Mouse (Mus musculus) spleen, adult 2 months (tissue): ENCODE measurements around the gene Dph1.

Source experiments
- CTCF ChIP-seq: fragments of 200-500 bp; IDR thresholded peaks from 2 replicates; pipeline ENCODE4 v1.5.1; 2011; ENCODE audit warnings: mild to moderate bottlenecking, inconsistent platforms; ENCODE audit not compliant: insufficient read depth, insufficient read length, insufficient replicate concordance; ENCODE audit errors: extremely low read depth
- POLR2A ChIP-seq: fragments of 200-500 bp; IDR thresholded peaks from 2 replicates; pipeline ENCODE4 v1.6.1; 2011; ENCODE audit warnings: low read depth, low read length, inconsistent platforms

DNA sequence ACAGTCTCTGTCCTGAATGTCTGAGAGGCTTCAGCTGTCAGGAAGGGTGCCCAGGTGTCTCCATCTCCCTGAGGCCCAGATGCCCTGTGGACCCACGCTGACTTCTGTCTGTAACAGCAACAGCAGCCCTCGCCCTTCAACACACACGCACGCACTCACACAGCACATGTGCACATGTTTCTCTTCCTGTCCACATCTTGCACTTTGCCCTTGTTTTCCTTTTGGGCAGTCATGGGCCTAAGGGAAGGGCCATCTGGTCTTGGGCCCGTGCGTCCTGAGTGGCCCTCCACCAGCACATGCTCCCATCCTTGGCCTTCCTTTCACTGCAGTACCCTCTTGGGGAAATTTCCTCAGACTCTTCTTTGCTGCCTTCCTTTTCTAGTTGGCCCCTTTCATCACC, 27.7 kb downstream of the Dph1 start:
- TF ChIP-seq CTCF, result no peak
- no peak for TF ChIP-seq POLR2A
